ENCODE assay signal across 24 mouse cellular contexts in the genomic region with DNA sequence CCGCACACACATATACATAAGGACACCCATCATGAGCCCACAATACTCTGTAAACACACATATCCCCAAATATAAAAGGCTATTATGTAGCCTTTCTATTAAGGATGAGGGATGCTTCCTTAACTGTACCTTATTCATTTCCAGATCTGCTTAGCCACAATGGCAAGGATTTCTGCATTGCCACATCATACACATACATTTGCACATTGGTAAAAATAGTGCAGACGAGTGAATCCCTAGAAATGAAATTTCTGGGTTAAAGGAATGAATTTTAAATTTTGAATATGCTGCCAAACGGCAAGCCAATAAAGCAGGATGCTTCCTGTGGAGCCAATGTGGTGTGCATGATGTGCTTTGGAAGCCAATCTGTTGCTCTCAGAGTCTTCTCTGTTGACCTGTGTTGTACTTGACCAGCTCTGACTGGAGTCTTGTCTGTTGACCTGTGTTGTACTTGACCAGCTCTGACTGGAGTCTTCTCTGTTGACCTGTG.
A peak's percentile ranks its signal among the peaks of the same experiment; 100 is the strongest.
DNase-seq lines count a peak whose midpoint lies in the region; ATAC-seq and TF ChIP-seq lines count a peak whose summit lies in the region.
"Had no signal": no experiment of that assay in that cellular context is flagged by ENCODE, and none has a peak within 500 bp of the region (broad histone marks: within the 10 kb centered on the region; RNA-seq: fewer than 3 reads in every experiment).

No protein-coding gene starts in this region.

- no peak for DNase-seq in cerebellum, postnatal 14 days
- peak; percentile 29 for DNase-seq in forebrain, postnatal 0 days
- no peak for DNase-seq in forebrain, embryonic 11.5 days (ENCODE audit: low spot score)
- peak; percentile 55 for DNase-seq in heart, adult 11 months
- DNase-seq in heart, postnatal 10 days, result no peak
- DNase-seq: adrenal gland, adult 8-10 months; adrenal gland, postnatal 14 days; adrenal gland, postnatal 36 days; B cell, adult 2 months; cerebellum, adult 18-20 months; cerebellum, adult 8-10 months; cerebellum, postnatal 10 days; cerebellum, postnatal 36 days; embryo, embryonic 11 days had no signal

- no peak overlapping the region for H3K4me3 ChIP-seq in forebrain, postnatal 0 days (ENCODE audit: low read depth, low read length)
- no peak overlapping the region for H3K4me3 ChIP-seq in forebrain, embryonic 11.5 days (ENCODE audit: low read depth, low read length)
- H3K4me3 ChIP-seq: embryonic facial prominence, embryonic 12.5 days; forebrain, embryonic 12.5 days had no signal

- no peaks in the 10 kb centered on the region for H3K9me3 ChIP-seq in forebrain, postnatal 0 days (ENCODE audit: low read length)
- no peaks in the 10 kb centered on the region for H3K9me3 ChIP-seq in forebrain, embryonic 11.5 days (ENCODE audit: control insufficient read depth, low read length)
- H3K9me3 ChIP-seq: embryonic facial prominence, embryonic 12.5 days; forebrain, embryonic 12.5 days; G1E had no signal

- TF ChIP-seq CTCF in forebrain, postnatal 0 days (IDR thresholded peaks at IDR 0.05; ENCODE audit: low read depth), result no peak

- H3K36me3 ChIP-seq in forebrain, postnatal 0 days (ENCODE audit: insufficient read depth), result no peaks in the 10 kb centered on the region
- H3K36me3 ChIP-seq in forebrain, embryonic 11.5 days (ENCODE audit: control insufficient read depth, insufficient read depth, low read length), result no peaks in the 10 kb centered on the region
- H3K36me3 ChIP-seq: embryonic facial prominence, embryonic 12.5 days; forebrain, embryonic 12.5 days; G1E had no signal

- intact Hi-C loops in heart, postnatal 10 days (cut with DNase I), result no loop called here

- no peak overlapping the region for H3K27ac ChIP-seq in forebrain, postnatal 0 days (ENCODE audit: low read depth, low read length)
- no peak overlapping the region for H3K27ac ChIP-seq in forebrain, embryonic 11.5 days (ENCODE audit: low read depth, low read length)
- H3K27ac ChIP-seq: embryonic facial prominence, embryonic 12.5 days; forebrain, embryonic 12.5 days had no signal

- no peaks in the 10 kb centered on the region for H3K4me1 ChIP-seq in forebrain, postnatal 0 days (ENCODE audit: insufficient read depth)
- H3K4me1 ChIP-seq in forebrain, embryonic 11.5 days (replicated peaks; ENCODE audit: control insufficient read depth, insufficient read depth, low read length), result no peaks in the 10 kb centered on the region
- H3K4me1 ChIP-seq: embryonic facial prominence, embryonic 12.5 days; forebrain, embryonic 12.5 days had no signal

- H3K4me2 ChIP-seq in forebrain, postnatal 0 days (ENCODE audit: low read depth), result no peak overlapping the region
- H3K4me2 ChIP-seq in forebrain, embryonic 11.5 days (ENCODE audit: low read depth, low read length, severe bottlenecking), result no peak overlapping the region
- H3K4me2 ChIP-seq: embryonic facial prominence, embryonic 12.5 days; forebrain, embryonic 12.5 days had no signal

- WGBS in forebrain, postnatal 0 days, result 76% methylated on average over 3 of the region's 3 CpGs
- 91% methylated on average over 3 of the region's 3 CpGs for WGBS in forebrain, embryonic 11.5 days

- H3K27me3 ChIP-seq in forebrain, postnatal 0 days (ENCODE audit: insufficient read depth, low read length), result no peaks in the 10 kb centered on the region
- no peaks in the 10 kb centered on the region for H3K27me3 ChIP-seq in forebrain, embryonic 11.5 days (ENCODE audit: control insufficient read depth, insufficient read depth, low read length)
- H3K27me3 ChIP-seq: CH12.LX; embryonic facial prominence, embryonic 12.5 days; forebrain, embryonic 12.5 days; Patski had no signal

- ATAC-seq in cerebellum, adult (ENCODE audit: insufficient number of reproducible peaks, low FRiP score, low TSS enrichment), result peak; percentile 45; the same call in 1 of the 2 replicates
- peak; percentile 42; the same call in 1 of the 2 replicates for ATAC-seq in forebrain, postnatal 0 days
- no peak for ATAC-seq in forebrain, embryonic 11.5 days (replicated peaks; ENCODE audit: low FRiP score)
- ATAC-seq: activated CD4-positive, CD25-positive, alpha-beta regulatory T cell, adult 4 months; CD4-positive, CD25-positive, alpha-beta regulatory T cell, adult 4 months; forebrain, embryonic 14.5 days; forebrain, embryonic 16.5 days; Patski had no signal

- H3K9ac ChIP-seq in forebrain, postnatal 0 days, result no peak overlapping the region
- no peak overlapping the region for H3K9ac ChIP-seq in forebrain, embryonic 11.5 days (ENCODE audit: low read length)
- H3K9ac ChIP-seq: embryonic facial prominence, embryonic 12.5 days; forebrain, embryonic 12.5 days had no signal

Comparison
In these comparisons a context has a peak if more than half of its experiments do, and no peak if none do; other contexts are left out.
1. DNase-seq: peak in forebrain, postnatal 0 days (single experiment) and heart, adult 11 months (single experiment); none in cerebellum, postnatal 14 days (0 of 2), forebrain, embryonic 11.5 days (single experiment) and heart, postnatal 10 days (0 of 2).